Mouse (Mus musculus): Measurements from ENCODE around the gene Helb. TPM values are rescaled to one million over a fixed set of nuclear protein-coding genes. Genes with fewer than 3 reads are reported as not detected.

Helb gene
- polyA plus RNA-seq, 1 experiment from 2014 or later, result 4.8 TPM

Other genes with a start within 250 kb of the Helb start
- gene Tmbim4, start 88.6 kb upstream of the Helb start, polyA plus RNA-seq (2014; fragmentation: Nextera tagmentation; extraction: Ambion mirVana), result 74.0 and 77.6 TPM in 2 replicates
- gene Irak3, start 89.1 kb upstream of the Helb start, polyA plus RNA-seq (2014; fragmentation: Nextera tagmentation; extraction: Ambion mirVana), result 0.33 and 0.49 TPM in 2 replicates
- gene Llph, start 114.1 kb upstream of the Helb start, polyA plus RNA-seq (2014; fragmentation: Nextera tagmentation; extraction: Ambion mirVana), result 57.6 and 59.0 TPM in 2 replicates